Mouse (Mus musculus): ENCODE data around the gene Aqr.
"Not testable (repeated sequence)": the region's sequence is repeated elsewhere in the genome, so short reads cannot be mapped to it uniquely, and the experiment has no call there.

Aqr gene

GRCm38 (mm10) chr2:114186924-114187323 is at the start of gene Aqr:
TSS of gene Aqr (minus strand) at chr2:114187024.
- not testable (repeated sequence) for DNase-seq (ENCODE audit: low spot score)

DNA sequence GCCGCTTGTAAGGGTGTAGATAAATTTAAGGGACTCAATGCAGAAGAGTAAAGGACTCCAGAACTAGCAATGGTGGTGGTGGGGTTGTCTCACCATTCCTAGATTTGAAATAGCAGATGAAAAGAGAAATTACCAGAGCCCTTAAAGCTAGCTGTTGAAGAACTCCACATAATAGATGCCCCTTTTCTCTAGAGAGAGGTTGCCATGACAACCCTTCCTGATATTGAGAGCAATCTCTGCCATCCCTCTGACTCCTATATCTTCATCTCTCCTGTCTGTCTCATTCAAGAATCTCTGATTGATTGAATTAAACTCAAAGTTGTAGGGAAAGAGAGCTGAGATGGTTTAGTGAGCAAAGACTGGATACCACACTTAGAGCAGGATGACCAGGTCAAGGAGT is 49.7 kb upstream of the Aqr start:
- DNase-seq (ENCODE audit: low spot score): no peak

- DNase-seq (ENCODE audit: low spot score): no peak
Observed at GRCm38 (mm10) chr2:114235584-114235983, 48.8 kb upstream of the Aqr start.

DNA sequence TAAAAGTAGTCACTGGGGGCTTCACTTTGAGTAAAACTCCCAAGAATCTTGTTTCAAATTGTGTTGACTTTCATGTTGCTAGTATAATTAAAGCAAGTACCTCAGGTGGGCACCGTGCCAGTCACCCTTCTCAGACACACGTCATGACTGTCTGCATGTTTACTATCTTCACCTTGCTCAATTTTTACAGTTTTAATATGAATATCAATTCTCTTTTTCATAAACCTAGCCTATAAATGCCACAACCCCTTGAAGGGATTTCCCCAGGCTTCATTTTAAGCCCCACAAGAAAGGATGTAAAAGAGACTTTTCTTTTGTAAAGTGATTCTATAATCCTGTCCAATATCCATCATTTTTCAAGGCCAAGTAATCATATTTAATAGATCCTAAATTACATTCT is 44.4 kb upstream of the Aqr start:
- no peak for DNase-seq (ENCODE audit: low spot score)

GRCm38 (mm10) chr2:114228672-114229071 is 41.8 kb upstream of the Aqr start:
- DNase-seq (ENCODE audit: low spot score): no peak

DNA sequence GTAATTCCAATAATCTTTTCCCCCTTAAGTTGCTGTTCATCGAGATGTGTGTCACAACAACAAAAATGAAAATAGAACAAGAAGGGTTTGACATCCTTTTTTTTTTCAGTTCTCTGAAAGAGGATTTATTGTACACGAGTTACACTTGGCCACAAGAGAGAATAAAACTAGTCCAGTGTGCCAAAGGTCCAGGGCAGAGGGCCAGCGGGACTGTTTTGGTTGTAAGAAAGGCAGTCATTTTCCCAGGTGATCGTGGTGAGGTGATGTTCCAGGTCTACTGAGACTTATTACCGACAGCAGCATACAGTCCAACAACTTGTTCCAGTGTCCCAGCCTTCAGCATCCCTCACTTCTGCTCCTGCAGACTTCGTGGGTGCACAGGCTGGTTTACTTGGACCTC is 18.2 kb upstream of the Aqr start:
- peak; percentile 54 for DNase-seq (ENCODE audit: low spot score)

DNA sequence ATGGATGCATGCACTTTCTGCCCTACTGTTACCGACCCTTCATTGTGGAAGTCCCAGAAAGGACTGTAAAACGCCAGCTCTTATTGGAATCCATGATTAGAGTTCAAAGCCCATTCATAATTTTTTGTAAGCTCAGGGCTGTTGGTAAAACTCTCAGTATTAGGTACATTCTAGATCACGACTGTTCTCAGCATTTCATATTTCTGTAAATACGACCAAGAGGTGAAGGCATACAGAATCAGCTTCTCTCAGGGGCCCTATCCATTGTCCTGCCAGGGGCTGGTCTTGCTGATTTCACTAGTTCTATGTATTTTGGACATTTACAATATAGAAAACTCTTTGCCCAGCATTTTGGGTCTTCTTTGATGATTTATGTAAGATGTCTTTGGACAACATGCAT is 14.8 kb upstream of the Aqr start:
- DNase-seq (ENCODE audit: low spot score): no peak

DNA sequence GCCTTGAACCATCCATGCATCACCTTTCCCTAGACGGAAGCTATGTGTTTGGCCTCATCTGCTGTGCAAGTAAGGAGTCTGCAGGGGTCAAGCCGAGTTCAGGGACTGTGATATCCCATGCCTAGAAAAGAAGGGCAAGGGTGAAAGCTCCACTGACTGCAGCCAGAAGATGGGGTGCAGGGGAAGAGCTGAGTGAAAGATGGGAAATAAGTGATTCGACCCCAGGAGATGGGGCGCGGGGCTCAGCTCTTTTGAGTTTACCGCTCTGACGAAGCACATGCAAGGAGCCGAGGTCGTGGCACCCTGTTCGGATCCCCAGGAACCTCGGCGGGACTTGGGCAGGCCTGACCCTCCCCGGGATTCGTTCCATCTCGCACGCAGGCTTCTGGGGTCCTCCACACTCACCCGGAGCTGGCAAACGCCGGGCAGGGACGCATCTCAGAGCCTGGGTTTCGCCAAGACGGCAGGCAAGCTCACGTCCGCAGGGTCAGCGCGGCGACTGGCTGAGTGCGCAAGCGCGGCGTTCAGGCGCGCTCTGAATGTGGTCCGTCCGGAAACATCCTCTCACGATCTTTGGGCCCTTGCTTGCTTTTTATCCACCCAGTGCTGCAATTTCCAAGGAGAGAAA is 14.2 kb upstream of the Aqr start, which contains the start of gene Zfp770:
TSS of gene Zfp770 (minus strand) at position 538 of the 628 bp plus-strand sequence.
- peak; percentile 86 for DNase-seq (ENCODE audit: low spot score)

DNA sequence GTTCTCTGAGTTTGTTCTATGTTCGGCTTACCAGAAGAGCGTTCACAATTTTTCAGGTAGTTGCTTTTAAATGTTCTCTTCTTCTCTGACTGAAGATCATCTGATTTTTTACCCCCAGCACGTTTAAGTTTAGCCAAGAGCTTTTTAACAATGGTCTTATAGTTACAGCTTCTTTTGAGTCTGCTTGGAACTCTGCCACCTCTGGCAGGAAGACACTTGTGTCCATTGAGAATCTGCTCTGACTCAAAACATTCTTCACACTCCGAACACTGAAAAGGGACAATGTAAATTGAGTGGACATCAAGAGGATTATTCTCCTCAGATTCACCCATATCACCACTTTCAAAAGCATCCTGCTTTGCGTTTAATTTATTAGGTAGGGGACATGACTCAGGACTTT is 9.6 kb upstream of the Aqr start:
- DNase-seq (ENCODE audit: low spot score): no peak

- DNase-seq (ENCODE audit: low spot score): no peak
Observed at GRCm38 (mm10) chr2:114177802-114178733, 8.8 kb downstream of the Aqr start.

DNA sequence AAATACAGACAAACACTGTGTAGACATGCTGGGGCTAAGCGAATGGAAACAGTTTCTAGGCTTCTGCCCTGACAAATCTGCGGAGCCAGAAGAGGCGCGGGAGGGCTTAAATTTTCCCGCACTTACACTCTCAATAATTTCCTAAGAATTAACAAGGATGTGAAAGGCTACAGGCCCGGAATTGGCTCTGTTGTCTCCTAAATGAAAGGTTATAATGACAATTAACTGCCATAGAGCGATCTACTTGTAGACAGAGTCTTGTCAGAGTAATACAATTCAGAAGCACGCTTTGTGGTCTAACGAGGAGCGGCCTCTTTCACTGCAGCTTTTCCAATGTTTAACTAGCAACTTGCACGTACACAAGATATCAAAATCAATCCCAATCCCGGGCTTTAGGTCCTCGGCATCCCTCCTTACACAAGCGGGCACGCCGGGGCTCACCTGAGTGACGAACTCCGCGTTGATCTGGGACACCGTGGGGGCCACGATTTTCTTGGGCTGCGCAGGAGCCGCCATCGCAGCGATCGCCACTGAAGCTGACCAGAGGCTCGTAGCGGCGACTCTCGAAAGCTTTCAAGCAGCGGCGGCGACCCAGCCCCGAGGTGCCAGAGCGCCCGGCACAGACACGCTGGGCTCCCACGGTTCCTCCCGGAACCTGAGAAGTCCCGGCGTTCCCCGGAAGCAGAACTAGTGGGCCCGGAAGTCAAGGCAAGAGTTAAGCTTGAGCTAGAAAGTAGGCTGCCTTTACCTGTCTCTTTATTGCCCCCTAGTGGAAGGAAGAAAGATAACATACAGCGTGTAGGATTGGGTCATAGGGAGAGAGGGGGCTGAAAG is 12.0 kb downstream of the Aqr start:
- peak; percentile 95 for DNase-seq (ENCODE audit: low spot score)

- DNase-seq (ENCODE audit: low spot score): no peak
Observed at GRCm38 (mm10) chr2:114173248-114173647, 13.6 kb downstream of the Aqr start.

DNA sequence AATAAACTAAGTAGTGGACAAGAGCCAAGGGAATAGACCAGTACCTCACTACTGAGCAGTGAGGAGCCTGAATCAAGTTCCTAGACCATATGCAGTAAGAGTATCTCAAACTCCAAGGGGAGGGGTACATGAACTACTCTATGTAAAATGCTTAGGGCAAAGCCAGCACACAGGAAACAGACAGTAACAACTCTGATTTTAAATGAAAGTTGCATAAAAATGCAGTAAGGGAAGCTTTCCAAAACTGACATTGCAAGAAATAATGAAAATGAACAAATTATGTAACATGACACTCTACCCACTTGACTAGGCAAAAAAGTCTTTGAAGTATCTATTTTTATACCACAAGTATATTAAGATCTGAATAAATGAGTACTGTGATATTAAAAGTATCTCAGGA is 19.0 kb downstream of the Aqr start:
- DNase-seq (ENCODE audit: low spot score): peak; percentile 62

- DNase-seq (ENCODE audit: low spot score): no peak
Observed at GRCm38 (mm10) chr2:114161978-114162377, 24.8 kb downstream of the Aqr start.

DNA sequence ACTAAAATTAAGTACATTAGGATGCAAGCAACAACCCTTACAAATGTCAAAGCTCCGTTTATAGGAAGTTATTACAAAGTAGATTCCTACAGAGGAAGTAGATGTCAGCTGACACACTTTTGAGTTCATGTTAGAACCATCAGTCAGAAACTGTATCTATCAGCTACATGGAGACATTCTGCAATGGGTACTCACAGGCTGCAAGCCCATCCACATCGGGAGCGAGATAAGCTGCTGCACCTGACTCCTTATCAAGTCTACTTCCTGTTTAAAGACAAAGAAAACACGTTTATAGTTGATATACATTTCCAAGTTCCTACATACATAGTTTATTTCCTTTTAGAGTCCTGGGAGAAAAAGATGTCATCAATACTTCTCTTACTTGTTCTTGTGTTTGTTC is 29.5 kb downstream of the Aqr start:
- DNase-seq (ENCODE audit: low spot score): no peak

- no peak for DNase-seq (ENCODE audit: low spot score)
Observed at GRCm38 (mm10) chr2:114156639-114157038, 30.2 kb downstream of the Aqr start.

- no peak for DNase-seq (ENCODE audit: low spot score)
Observed at GRCm38 (mm10) chr2:114153247-114153646, 33.6 kb downstream of the Aqr start.

GRCm38 (mm10) chr2:114146864-114147458 is 39.9 kb downstream of the Aqr start:
- no peak for DNase-seq (ENCODE audit: low spot score)

- DNase-seq (ENCODE audit: low spot score): peak; percentile 62
Observed at GRCm38 (mm10) chr2:114145315-114145801, 41.5 kb downstream of the Aqr start.

DNA sequence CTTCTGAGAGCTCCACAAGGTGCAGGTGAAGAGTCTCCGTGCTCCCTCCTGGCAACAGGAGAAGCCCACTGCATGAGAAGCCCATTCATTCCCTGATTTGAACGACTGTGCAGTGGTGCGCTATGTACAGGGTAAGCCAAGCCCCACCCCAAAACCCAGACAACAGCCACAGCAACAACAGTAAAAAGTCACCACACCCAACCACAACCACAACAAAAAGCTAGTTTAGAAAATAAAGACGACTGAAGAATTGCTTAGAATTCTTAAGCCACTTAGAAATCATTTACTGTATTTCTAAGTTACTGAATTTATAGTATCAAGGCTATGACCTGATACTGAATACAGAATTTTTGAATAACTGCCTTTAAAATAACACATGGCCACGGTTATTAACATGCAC is 41.9 kb downstream of the Aqr start:
- no peak for DNase-seq (ENCODE audit: low spot score)

DNA sequence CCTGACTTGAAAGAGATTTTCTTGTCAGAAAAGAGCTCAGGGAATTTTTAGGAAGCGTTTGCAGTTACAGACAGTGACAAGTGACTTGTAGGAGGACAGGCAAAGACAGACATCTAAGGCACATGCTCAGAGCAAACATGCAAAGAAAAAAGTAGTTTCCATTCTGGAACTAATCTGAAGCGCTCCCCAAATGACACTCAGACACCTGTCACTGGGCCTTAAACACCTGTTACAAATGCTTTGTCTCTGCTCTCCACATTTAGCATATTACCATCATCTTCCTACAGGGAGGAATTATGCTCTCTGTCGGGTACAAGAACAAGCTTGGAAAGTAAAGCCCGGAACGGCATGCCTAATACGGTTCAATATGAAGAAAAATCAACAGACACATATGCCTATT is 43.0 kb downstream of the Aqr start:
- no peak for DNase-seq (ENCODE audit: low spot score)

DNA sequence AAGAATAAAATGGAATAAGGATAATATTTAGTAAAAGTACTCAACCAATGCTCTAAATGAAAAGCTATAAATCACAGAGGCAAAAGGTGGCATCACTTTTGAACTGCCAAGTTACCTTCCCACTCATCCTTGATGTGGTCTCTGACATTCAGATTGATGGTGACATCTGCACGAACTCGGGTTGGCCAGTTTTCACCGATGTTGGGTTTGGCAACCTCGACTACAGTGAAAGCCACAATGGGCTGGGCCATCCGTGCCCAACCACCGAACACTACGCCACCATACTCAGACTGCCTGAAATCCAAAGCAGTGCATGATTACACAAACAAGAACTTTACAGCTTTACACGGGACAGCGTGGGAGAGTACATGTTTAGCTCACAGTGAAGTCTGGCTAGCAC is 50.1 kb downstream of the Aqr start:
- no peak for DNase-seq (ENCODE audit: low spot score)
